Mouse (Mus musculus): Measurements from ENCODE around the gene Mpzl1.

Gene Mpzl1

DNA sequence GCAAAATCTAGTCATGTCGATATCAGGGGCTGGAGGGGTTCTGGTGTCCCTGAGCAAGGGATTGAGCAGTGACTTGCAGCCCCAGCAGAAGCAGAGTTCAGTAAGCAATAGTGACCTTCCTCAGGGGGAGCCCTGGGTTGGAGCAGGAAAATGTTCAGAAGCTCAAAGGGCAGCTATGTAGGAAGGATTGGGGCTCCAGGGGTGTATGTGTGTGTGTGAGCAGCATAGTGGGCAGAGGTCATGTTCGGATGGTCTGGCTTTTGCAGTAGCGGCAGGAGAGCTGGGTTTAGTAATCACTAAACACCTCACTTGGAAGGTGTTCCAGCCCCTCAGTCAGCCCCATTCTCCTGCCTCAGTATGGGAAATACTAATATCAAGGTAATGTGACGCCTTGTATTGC, 58.3 kb downstream of the Mpzl1 start:
- DNase-seq = no peak

DNA sequence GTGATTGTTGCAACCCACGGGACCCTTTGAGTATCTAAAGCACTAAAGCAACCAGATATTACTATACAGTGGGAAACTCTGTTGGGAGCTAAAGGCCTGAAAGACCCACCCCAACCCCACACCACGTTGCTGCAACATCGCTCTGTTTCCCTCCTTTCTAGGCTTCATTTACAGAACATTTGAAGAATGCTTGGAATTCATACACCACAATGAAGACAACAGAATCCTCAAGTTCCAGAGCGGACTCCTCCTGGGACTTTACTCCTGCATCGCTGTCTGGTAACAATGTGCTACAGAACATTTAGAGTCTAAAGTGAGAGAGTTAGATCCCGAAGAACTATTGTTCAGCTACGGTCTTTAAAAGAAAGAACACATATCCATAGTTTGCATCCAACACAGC, 66.9 kb downstream of the Mpzl1 start:
- no peak for DNase-seq

DNA sequence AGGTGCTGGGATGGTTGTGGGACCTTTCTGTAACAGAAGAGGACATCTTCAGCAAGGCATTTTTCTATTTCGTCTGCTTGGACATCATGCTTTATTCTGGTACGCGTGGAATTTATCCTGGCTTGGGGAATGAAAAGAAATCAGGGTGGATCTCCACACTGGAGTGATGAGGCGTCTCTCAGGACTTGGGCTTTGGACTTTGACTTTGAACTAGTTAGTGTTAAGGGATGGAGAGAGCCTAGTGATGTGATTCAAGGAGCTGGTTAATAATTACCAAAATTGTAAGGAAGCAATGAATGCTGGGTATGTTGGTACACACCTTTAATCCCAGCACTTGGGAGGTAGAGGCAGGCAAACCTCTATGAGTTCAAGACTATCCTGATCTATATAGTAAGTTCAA, 69.1 kb downstream of the Mpzl1 start:
- no peak for DNase-seq

DNA sequence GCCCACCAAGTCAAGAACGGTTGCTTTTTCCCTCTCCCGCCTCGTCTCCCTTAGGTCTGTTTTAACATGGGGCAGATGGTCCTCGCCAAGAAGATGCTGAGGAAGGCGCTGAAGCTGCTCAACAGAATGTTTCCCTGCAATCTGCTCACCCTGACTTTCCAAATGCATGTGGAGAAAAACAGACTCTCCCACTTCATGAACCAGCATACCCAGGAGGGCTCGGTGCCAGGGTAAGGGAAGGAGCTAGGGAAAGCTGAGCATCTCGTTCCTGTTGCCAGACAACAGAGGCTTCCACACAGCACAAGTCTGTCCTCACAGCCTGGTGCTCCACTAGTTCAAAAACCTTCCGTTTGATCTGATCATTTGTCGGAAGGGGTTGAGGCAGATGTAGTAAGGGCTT, 75.3 kb downstream of the Mpzl1 start:
- DNase-seq = peak; percentile 54

DNA sequence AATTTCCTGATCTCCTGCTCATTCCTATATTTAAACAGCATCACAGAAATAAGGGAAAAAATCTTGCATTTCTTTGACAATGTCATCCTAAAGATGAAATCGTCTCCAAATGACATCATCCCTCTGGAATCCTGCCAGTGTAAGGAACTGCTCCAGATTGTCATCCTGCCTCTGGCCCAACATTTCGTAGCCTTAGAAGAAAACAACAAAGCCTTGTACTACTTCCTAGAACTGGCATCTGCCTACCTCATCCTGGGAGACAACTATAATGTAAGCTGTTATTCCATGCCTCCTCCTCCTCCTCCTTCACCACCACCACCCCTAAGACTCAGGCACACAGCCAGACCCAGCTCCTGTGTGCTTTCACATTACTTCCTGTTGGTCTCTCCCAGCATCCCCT, 77.6 kb downstream of the Mpzl1 start:
- no peak for DNase-seq

Measured in cerebellum, adult 11 months (tissue).